Mouse (Mus musculus) brain, embryonic 14.5 days (tissue): ENCODE measurements at regions not wholly inside any gene's neighbourhood (a gene's known extent, or its start where the extent isn't known, plus 50 kb on each side); places are given as distances from the start of the nearest gene placed in this dataset.

Experiments used
- CTCF ChIP-seq: fragments of 200-500 bp; IDR thresholded peaks from 2 replicates; pipeline ENCODE4 v1.5.1; 2012; ENCODE audit warnings: inconsistent platforms, mild to moderate bottlenecking, moderate library complexity, borderline replicate concordance; ENCODE audit not compliant: insufficient read depth, insufficient read length; ENCODE audit errors: extremely low read depth
- POLR2A ChIP-seq: fragments of 200-500 bp; IDR thresholded peaks from 2 replicates; pipeline ENCODE4 v1.6.1; 2012; ENCODE audit warnings: mild to moderate bottlenecking, inconsistent platforms, borderline replicate concordance; ENCODE audit not compliant: poor library complexity, insufficient read depth, insufficient read length, severe bottlenecking; ENCODE audit errors: extremely low read depth

DNA sequence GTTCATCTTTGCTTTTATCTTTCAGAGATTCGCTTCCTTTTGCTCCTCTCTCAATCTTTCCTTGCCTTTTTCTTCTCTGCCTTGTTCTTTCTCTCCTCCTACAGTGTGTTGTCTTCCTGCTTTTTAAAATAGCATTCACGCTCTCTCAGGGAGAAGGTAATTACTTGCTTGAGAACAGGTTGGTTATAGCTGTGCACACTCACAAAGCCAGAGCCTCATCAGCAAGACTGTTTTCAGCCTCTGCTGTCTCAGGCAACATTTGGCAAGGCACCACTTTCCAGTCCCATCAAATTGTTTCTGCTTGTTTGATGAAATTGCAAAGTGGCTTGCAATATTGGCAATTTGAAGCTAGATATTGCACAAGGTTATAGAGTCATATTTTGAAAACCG is 192.6 kb upstream of the Rai2 start:
- TF ChIP-seq CTCF (no peak), POLR2A (no peak)
